Mouse (Mus musculus) neural tube, embryonic 15.5 days (tissue): ENCODE measurements around the gene Tnfrsf18. TPM values are rescaled to one million over a fixed set of nuclear protein-coding genes. Genes with fewer than 3 reads are reported as not detected.

Source experiments
- ATAC-seq: fragments of 200-750 bp; cut with Nextera tagmentation; 2 replicates; pipeline ENCODE4 v1.8.0; 2017; ENCODE audit warnings: mild to moderate bottlenecking, moderate TSS enrichment, moderate library complexity; ENCODE audit not compliant: low FRiP score
- H3K27ac ChIP-seq: fragments of 300-500 bp; sonication (generic); replicated peaks from 2 replicates; pipeline ENCODE4 v1.5.1; 2015; ENCODE audit warnings: mild to moderate bottlenecking, inconsistent platforms
- H3K27me3 ChIP-seq: fragments of 300-500 bp; sonication (generic); replicated peaks from 2 replicates; pipeline ENCODE4 v1.6.1; 2015; ENCODE audit warnings: inconsistent platforms
- H3K36me3 ChIP-seq: fragments of 300-500 bp; sonication (generic); 2 replicates; pipeline ENCODE4 v1.6.1; 2015; ENCODE audit warnings: inconsistent platforms
- H3K4me1 ChIP-seq: fragments of 300-500 bp; sonication (generic); 2 replicates; pipeline ENCODE4 v1.6.1; 2015; ENCODE audit warnings: inconsistent platforms
- H3K4me2 ChIP-seq: fragments of 300-500 bp; sonication (generic); 2 replicates; pipeline ENCODE4 v1.6.1; 2015; ENCODE audit warnings: inconsistent platforms, mild to moderate bottlenecking, moderate library complexity
- H3K4me3 ChIP-seq: fragments of 300-500 bp; sonication (generic); replicated peaks from 2 replicates; pipeline ENCODE4 v1.5.1; 2015; ENCODE audit warnings: mild to moderate bottlenecking, inconsistent platforms
- H3K9ac ChIP-seq: fragments of 300-500 bp; sonication (generic); replicated peaks from 2 replicates; pipeline ENCODE4 v1.6.1; 2015; ENCODE audit warnings: mild to moderate bottlenecking, inconsistent platforms
- H3K9me3 ChIP-seq: fragments of 300-500 bp; sonication (generic); replicated peaks from 2 replicates; pipeline ENCODE4 v1.6.1; 2016; ENCODE audit warnings: inconsistent platforms
- WGBS: fragments of 180-500 bp; shearing (Covaris S2); methylation state at CpG from one replicate; pipeline ENCODE4 v1.1.7; 2015; ENCODE audit warnings: mixed read lengths; 5-methylcytosine and 5-hydroxymethylcytosine counted together
- polyA plus RNA-seq: library from polyadenylated mRNA; unstranded; fragments of >200 nt; fragmentation: Nextera tagmentation; extraction: Ambion mirVana; gene quantifications from 2 replicates; pipeline ENCODE4 v1.2.1, GENCODE M21; 2015

Tnfrsf18 gene
- polyA plus RNA-seq, 1 experiment from 2014 or later: 1.8 TPM

DNA sequence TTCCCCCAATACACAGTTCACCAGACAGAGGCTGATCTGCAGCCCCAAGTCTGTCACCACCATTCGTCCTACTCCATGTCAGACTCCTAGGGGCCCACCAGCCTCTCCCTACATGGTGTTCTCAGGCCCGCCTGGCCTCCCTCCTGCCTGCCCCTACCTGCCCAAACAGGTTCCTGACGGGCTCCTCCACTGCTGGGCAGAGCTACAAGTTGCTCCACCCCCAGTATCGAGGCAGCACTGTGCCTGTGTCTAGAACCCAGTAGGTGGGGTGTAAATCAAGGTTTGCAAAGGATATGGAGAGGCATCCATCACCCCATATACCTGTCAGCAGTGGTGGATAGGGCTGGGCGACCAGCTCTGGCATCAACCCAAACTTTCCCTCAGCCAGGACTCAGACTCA is 33.3 kb downstream of the Tnfrsf18 start, which contains the start of gene Ttll10:
Gene Ttll10, minus strand, starts transcription at position 154 of the 400 bp plus-strand sequence.
- Histone ChIP-seq H3K36me3 (no peaks in the 10 kb centered on the region), H3K9ac (no peak within 1 kb of the TSS), H3K4me3 (no peak within 1 kb of the TSS), H3K4me1 (0 out of 2 replicates have a peak, but pooled peaks cover 5% of the 10 kb centered on the region), H3K4me2 (no peak within 1 kb of the TSS), H3K27ac (no peak within 1 kb of the TSS), H3K27me3 (no peaks in the 10 kb centered on the region), H3K9me3 (no peaks in the 10 kb centered on the region)
- WGBS: 26% methylated on average over 5 of the region's 5 CpGs
- ATAC-seq: no peak

DNA sequence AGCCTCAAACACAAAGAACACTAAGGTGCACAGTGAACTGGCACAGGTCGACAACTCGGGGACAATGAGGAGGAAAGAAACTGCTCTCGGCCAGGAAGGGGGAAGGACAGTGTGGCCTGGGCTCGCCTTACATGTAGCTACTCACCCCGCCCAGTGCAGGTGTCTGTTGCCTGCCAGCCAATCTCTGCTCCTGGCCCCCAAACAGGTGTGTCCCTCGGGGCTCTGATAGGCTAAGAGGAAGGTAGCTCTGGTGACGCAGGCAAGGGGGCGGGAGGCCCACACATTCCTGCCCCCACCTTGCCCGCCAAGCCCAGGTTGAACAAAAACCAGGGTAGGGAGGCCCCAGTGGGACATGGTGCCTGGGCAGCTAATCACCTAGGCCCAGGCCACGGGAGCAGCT is 33.7 kb downstream of the Tnfrsf18 start:
- H3K36me3 ChIP-seq: no peaks in the 10 kb centered on the region
- H3K27ac ChIP-seq: no peak overlapping the region
- no peak overlapping the region for H3K4me3 ChIP-seq
- H3K9ac ChIP-seq: no peak overlapping the region
- H3K9me3 ChIP-seq: no peaks in the 10 kb centered on the region
- no peaks in the 10 kb centered on the region for H3K27me3 ChIP-seq
- 28% methylated on average over 10 of the region's 10 CpGs for WGBS
- H3K4me2 ChIP-seq: no peak overlapping the region
- H3K4me1 ChIP-seq: 0 out of 2 replicates have a peak, but pooled peaks cover 5% of the 10 kb centered on the region
- no peak for ATAC-seq

DNA sequence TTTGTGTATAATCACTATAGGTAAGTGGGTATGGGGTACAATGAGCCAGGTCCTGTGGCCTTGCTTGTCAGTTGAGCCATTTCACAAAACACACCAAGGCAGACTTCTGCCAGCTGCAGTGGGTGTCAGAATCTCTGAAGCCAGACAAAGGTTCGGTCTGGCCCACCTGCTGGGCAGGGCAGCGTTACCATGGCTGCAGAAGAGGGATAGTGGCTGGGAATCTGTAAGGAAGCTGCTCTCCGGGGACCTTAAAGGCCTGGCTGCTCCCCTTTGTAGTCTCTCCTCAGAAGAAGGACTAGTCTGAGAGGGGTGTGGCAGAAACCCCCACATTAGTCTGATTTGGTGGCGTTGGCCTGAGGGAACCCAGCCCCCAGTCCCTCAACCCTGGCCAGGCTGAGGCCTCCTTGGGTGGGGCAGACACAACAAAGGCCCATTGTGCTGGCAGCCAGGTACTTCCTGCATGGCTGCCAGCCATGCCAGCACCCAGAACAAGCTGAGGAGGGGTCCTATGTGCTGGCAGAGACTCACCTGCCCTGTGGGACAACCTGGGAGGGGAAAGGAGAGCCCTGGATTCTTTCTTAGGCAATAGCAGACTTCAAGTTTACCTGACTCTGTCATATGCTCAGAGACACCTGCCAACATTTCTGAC is 38.0 kb downstream of the Tnfrsf18 start:
- ATAC-seq: no peak
- Histone ChIP-seq H3K4me2 (no peak overlapping the region), H3K36me3 (no peaks in the 10 kb centered on the region), H3K4me1 (0 out of 2 replicates have a peak, but pooled peaks cover 5% of the 10 kb centered on the region), H3K27me3 (no peaks in the 10 kb centered on the region), H3K9ac (no peak overlapping the region), H3K9me3 (no peaks in the 10 kb centered on the region), H3K4me3 (no peak overlapping the region), H3K27ac (no peak overlapping the region)
- WGBS: 2% methylated on average over 4 of the region's 4 CpGs

DNA sequence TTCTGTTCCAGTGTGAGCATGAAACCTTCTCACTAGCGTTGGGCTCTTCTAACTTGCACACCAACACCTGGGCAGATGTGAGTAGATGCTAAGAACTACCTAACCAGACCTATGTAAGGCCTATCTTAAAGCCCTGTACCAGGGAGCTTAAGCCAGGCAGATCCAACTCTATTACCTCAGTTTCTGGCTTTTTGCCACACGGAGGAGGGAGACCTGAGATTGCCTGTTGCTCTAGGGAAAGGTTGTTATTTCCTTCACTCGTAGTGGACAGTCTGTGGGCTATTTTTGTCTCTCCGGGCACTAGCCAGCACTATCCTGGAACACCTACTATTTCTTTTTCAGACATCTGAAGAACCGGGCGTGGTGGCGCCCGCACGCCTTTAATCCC is 38.5 kb downstream of the Tnfrsf18 start:
- ATAC-seq: no peak
- Histone ChIP-seq H3K4me3 (no peak overlapping the region), H3K9me3 (no peaks in the 10 kb centered on the region), H3K4me2 (no peak overlapping the region), H3K4me1 (0 out of 2 replicates have a peak, but pooled peaks cover 5% of the 10 kb centered on the region), H3K27me3 (no peaks in the 10 kb centered on the region), H3K36me3 (no peaks in the 10 kb centered on the region), H3K27ac (no peak overlapping the region), H3K9ac (no peak overlapping the region)
- WGBS: 86% methylated on average over 9 of the region's 9 CpGs

DNA sequence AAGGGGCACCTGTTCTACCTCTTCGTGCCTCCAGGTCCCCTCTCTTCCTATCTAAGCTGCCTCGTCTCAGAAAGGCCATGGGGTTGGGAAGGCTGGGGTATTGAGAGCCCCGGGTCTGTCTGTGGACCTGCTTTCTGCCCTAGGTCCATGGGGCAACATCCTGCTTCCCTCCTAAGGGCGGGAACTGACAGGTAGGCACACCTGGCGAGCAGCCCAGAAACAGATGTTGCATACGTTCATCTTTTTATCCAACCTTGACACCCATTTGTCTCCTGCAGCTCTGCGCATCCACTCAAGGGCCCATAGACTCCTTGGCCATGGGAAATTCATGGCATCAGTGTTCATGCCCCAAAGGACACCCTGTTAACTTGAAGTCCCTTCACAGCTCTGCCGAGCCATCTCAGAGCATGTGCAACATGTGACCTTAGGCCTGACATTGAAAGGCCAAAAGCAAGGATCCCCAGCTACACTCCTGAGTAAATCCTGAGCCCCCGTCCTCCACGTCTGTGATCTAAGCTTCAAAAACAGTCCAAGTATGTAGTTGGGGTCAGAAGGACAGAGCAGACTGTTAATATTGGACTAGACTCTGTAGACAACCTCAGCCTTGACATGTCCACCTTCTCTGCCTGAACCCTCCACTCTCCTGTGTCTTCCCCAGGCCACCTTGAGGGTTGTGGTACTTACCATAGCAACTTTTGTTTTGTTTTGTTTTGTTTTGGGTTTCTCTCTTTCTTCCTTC is 39.4 kb downstream of the Tnfrsf18 start:
- 91% methylated on average over 10 of the region's 10 CpGs for WGBS
- Histone ChIP-seq H3K27ac (no peak overlapping the region), H3K9ac (no peak overlapping the region), H3K36me3 (no peaks in the 10 kb centered on the region), H3K9me3 (no peaks in the 10 kb centered on the region), H3K27me3 (no peaks in the 10 kb centered on the region), H3K4me1 (peaks cover 8% of the 10 kb centered on the region), H3K4me3 (no peak overlapping the region), H3K4me2 (no peak overlapping the region)
- ATAC-seq: no peak

DNA sequence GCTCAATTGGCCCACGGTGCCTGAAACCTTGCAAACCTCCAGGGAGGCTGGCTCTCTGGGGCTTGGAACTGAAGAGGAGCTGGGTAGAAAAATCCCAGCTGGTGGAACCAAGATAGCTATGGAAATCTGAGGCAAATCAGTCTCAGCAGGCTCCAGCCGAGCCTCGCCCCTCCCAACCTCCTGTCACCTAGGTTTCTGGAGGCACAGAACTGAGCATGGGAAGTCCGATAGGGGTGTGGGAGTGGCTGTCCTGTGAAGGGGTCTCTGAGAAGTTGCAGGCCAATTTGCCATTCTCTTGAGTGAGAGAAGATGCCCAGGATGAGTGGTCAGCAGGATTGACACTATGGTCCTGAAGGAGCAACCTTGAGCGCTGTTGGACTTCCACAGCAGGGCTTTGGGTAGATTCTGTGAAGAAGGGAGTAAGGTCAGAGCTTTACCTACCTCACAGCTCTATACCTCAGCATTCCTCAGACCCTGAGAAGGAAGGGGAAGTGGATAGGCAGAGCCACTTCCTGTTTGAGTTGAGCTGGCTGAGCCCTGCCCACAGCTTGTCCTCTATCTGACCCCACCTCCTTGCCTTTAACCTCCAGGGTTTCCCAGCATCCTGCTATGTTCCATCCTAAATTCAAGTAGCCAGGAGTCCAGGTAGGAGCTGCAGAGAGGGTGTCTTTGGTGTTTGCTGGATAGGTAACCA is 41.4 kb downstream of the Tnfrsf18 start:
- Histone ChIP-seq H3K36me3 (no peaks in the 10 kb centered on the region), H3K27ac (no peak overlapping the region), H3K27me3 (no peaks in the 10 kb centered on the region), H3K4me1 (peaks cover 13% of the 10 kb centered on the region), H3K4me3 (no peak overlapping the region), H3K9ac (no peak overlapping the region), H3K9me3 (no peaks in the 10 kb centered on the region), H3K4me2 (no peak overlapping the region)
- 69% methylated on average over 5 of the region's 5 CpGs for WGBS
- no peak for ATAC-seq

DNA sequence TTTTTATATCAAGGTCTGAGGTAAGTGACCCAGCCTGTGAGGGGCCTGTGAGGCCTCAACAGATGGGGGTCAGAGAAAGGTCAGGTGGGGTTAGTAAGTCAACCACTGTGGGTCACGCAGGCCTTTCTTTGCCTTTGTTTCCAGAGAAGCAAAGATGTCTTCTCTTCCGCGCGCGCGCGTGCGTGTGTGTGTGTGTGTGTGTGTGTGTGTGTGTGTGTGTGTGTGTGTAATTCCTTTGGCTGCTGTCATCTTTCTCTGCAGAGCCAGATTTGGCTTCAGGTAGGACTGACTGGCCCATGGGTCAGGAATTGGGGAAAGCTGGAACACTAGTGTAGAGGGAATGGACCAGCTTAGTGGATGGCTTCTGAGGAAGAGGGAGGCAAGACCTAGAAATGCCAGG is 43.7 kb downstream of the Tnfrsf18 start:
- no peaks in the 10 kb centered on the region for H3K9me3 ChIP-seq
- H3K4me1 ChIP-seq: peaks cover 8% of the 10 kb centered on the region
- H3K27me3 ChIP-seq: no peaks in the 10 kb centered on the region
- no peak overlapping the region for H3K9ac ChIP-seq
- no peak overlapping the region for H3K4me2 ChIP-seq
- WGBS: 79% methylated on average over 8 of the region's 8 CpGs
- H3K4me3 ChIP-seq: no peak overlapping the region
- H3K36me3 ChIP-seq: no peaks in the 10 kb centered on the region
- ATAC-seq: no peak
- no peak overlapping the region for H3K27ac ChIP-seq

DNA sequence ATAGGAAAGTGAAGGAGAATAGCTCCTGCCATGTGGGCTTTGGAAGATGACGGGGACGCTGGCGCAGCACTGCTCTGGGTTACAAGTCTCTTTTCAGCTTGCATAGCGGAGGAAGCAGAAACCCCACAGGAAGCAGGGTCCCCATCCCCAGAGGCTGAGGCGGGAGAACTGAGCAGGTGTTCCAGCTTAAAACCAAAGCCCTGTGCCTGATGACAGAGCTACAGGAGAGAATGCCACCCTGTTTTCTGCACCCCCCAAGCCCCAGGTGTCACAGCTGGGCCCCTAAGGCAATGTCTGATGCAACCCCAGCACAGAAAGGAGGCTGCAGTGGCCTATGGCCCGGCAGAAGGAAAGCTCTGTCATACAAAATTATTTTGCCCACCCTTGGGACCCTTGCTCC is 44.3 kb downstream of the Tnfrsf18 start:
- 33% methylated on average over 6 of the region's 6 CpGs for WGBS
- Histone ChIP-seq H3K36me3 (no peaks in the 10 kb centered on the region), H3K4me2 (no peak overlapping the region), H3K9me3 (no peaks in the 10 kb centered on the region), H3K4me3 (no peak overlapping the region), H3K27ac (0 out of 2 replicates have a peak overlapping the region, but pooled peaks have one; percentile 18), H3K9ac (no peak overlapping the region), H3K4me1 (peaks cover 8% of the 10 kb centered on the region), H3K27me3 (no peaks in the 10 kb centered on the region)
- no peak for ATAC-seq

DNA sequence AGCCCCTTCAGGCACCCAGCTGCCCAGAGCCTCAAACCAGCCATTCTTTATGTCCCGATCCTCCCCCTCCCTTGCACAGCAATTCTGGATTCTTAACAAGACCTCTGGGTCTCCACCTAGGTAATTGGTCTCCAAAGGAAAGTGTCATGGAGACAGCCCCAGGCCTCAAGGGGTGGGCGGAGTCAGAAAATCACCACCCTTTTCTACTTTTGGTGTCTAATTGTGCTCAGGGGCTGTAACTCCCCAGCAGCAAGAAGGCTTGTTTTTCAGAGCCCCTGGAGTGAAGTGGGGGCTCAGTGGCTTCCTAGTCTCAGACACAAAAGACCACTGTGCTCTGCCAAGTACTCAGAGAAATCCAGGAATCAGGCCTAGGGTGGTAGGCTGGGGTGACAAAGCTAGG is 44.8 kb downstream of the Tnfrsf18 start:
- Histone ChIP-seq H3K36me3 (no peaks in the 10 kb centered on the region), H3K9me3 (no peaks in the 10 kb centered on the region), H3K9ac (no peak overlapping the region), H3K27me3 (0 out of 2 replicates have a peak, but pooled peaks cover 3% of the 10 kb centered on the region), H3K27ac (no peak overlapping the region), H3K4me1 (peaks cover 8% of the 10 kb centered on the region), H3K4me2 (no peak overlapping the region), H3K4me3 (no peak overlapping the region)
- ATAC-seq: peak; percentile 35; the same call in 1 of the 2 replicates
- 31% methylated on average over 2 of the region's 2 CpGs for WGBS

DNA sequence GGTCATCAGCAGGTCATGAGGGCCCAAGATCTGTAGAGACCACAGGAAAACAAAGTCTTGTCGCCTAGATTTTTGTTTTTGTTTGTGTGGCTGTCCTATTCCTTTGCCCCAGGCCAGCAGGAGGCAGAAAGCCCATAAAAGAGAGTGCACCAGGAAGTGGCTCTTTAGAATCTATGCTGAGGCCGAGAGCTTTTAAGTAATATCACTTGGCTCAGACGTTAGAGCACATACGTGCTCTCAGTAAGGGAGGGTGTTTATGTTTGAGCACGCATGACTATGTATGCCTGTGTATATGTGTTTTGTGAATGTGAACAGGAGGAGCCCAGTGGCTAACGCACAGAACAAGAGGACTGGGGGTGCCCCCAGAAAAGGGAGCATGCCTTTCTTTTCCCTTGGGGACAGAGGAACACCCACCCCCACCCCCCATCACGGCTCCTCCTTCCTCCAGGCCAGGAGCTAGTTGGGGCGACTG is 51.0 kb downstream of the Tnfrsf18 start:
- Histone ChIP-seq H3K4me1 (peaks cover 16% of the 10 kb centered on the region), H3K9ac (no peak overlapping the region), H3K4me2 (peak overlapping the region; percentile 75), H3K9me3 (no peaks in the 10 kb centered on the region), H3K36me3 (no peaks in the 10 kb centered on the region), H3K4me3 (no peak overlapping the region), H3K27me3 (peaks cover 26% of the 10 kb centered on the region), H3K27ac (no peak overlapping the region)
- 5% methylated on average over 8 of the region's 8 CpGs for WGBS
- no peak for ATAC-seq

DNA sequence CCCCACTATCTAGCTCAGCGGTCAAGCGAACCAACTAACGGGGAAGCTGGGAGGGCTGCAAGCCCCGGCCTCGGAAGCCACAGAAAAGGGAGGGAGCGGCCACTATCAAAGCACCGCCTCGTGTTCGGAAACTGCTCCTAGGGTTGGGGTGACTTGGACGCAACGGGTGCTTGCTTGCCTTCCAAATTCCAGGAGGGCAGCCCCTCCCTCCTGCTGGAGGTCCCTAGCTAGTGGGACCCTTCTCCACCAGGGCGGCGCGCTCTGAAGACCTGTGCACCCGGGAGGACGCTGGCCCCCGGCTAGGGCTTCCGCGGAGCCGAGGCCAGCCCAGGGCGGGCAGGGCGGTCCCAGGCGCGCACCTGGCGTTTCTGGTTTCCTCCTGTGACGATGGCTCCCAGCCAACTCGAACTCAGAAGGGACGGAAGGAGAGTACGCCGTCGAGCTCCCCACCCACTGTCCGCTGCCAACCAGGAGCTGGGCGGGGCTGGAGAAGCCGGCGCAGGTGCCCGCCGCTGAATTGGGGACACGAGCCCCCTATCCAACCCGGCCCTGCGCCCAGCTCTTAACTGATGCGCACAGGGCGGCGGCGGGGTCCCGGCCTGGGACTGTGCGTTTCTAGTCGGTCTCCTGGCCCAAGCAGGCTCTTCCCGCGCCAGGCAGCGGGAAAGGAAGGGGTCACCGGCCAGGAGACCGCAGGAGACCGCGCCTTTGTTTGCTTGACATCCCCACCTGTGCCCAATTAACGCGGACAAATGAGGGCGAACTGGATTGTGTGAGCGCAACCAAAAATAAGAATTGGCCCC is 51.7 kb downstream of the Tnfrsf18 start:
- Histone ChIP-seq H3K27me3 (peaks cover 26% of the 10 kb centered on the region), H3K4me3 (peak overlapping the region; percentile 40), H3K4me2 (peak overlapping the region; percentile 75), H3K36me3 (no peaks in the 10 kb centered on the region), H3K9me3 (no peaks in the 10 kb centered on the region), H3K4me1 (peaks cover 16% of the 10 kb centered on the region), H3K9ac (peak overlapping the region; percentile 15), H3K27ac (no peak overlapping the region)
- under 1% methylated on average over 58 of the region's 58 CpGs for WGBS
- no peak for ATAC-seq
